Mouse (Mus musculus): ENCODE results near the gene Suclg2.

GRCm38 (mm10) chr6:95611059-95611458 lies 107.5 kb downstream of the Suclg2 start:
- TF ChIP-seq CTCF (IDR thresholded peaks at IDR 0.05; ENCODE audit: low read depth) (no peak), EP300 (optimal IDR thresholded peaks at IDR 0.05) (no peak)
